ENCODE assay signal across 27 mouse cellular contexts in the genomic region with DNA sequence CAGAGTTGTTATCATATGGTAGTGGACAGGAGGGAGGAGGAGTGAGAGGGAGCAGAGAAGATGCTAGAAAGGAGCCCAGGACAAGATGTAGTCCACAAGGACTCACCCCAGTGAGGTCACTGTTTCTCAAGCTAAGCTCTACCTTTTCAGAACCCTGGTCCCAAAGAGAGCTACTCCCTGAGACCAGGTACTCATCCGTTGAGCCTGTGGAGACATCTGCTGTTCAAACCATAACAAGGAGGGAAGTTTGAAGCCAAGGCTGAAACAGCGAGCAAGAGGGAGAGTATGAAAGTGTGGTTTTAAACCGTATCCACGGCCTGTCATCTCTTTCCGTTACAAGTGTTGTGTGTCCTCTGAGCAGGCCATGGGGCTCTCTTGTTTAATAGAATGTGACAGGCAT. TPM values are rescaled to one million over a fixed set of nuclear protein-coding genes. Genes with fewer than 3 reads are reported as not detected.
DNase-seq lines count a peak whose midpoint lies in the region; ATAC-seq and TF ChIP-seq lines count a peak whose summit lies in the region.
"Had no signal": no experiment of that assay in that cellular context is flagged by ENCODE, and none has a peak within 500 bp of the region (broad histone marks: within the 10 kb centered on the region; RNA-seq: fewer than 3 reads in every experiment).

No protein-coding gene starts in this region.

- H3K9ac ChIP-seq in heart, embryonic 13.5 days: no peak overlapping the region
- no peak overlapping the region for H3K9ac ChIP-seq in intestine, postnatal 0 days (ENCODE audit: low read depth, low read length)
- no peak overlapping the region for H3K9ac ChIP-seq in intestine, embryonic 15.5 days
- no peak overlapping the region for H3K9ac ChIP-seq in lung, postnatal 0 days (replicated peaks; ENCODE audit: low read depth)
- no peak overlapping the region for H3K9ac ChIP-seq in stomach, postnatal 0 days (ENCODE audit: low read length)
- no peak overlapping the region for H3K9ac ChIP-seq in liver, embryonic 12.5 days
- H3K9ac ChIP-seq: embryonic facial prominence, embryonic 15.5 days; forebrain, embryonic 12.5 days; forebrain, postnatal 0 days; hindbrain, embryonic 15.5 days; liver, embryonic 15.5 days; midbrain, embryonic 13.5 days had no signal

- 0 out of 2 replicates have a peak, but pooled peaks cover 3% of the 10 kb centered on the region for H3K36me3 ChIP-seq in heart, embryonic 13.5 days
- H3K36me3 ChIP-seq in intestine, postnatal 0 days (ENCODE audit: control insufficient read depth, insufficient read depth): no peaks in the 10 kb centered on the region
- H3K36me3 ChIP-seq in intestine, embryonic 15.5 days: no peaks in the 10 kb centered on the region
- H3K36me3 ChIP-seq in lung, postnatal 0 days (ENCODE audit: insufficient read depth, low read length): no peaks in the 10 kb centered on the region
- no peaks in the 10 kb centered on the region for H3K36me3 ChIP-seq in stomach, postnatal 0 days (ENCODE audit: control insufficient read depth, insufficient read depth, low read length)
- H3K36me3 ChIP-seq in liver, embryonic 12.5 days: no peaks in the 10 kb centered on the region
- H3K36me3 ChIP-seq: embryonic facial prominence, embryonic 15.5 days; forebrain, embryonic 12.5 days; hindbrain, embryonic 15.5 days; liver, embryonic 15.5 days had no signal

- H3K27me3 ChIP-seq in heart, embryonic 13.5 days (replicated peaks): no peaks in the 10 kb centered on the region
- no peaks in the 10 kb centered on the region for H3K27me3 ChIP-seq in intestine, postnatal 0 days (replicated peaks; ENCODE audit: control insufficient read depth, insufficient read depth, low read length)
- no peaks in the 10 kb centered on the region for H3K27me3 ChIP-seq in intestine, embryonic 15.5 days (replicated peaks)
- H3K27me3 ChIP-seq in lung, postnatal 0 days (replicated peaks; ENCODE audit: insufficient read depth, low read length): no peaks in the 10 kb centered on the region
- H3K27me3 ChIP-seq in stomach, postnatal 0 days (ENCODE audit: control insufficient read depth, insufficient read depth, low read length): no peaks in the 10 kb centered on the region
- no peaks in the 10 kb centered on the region for H3K27me3 ChIP-seq in liver, embryonic 12.5 days (replicated peaks)
- H3K27me3 ChIP-seq: embryonic facial prominence, embryonic 15.5 days; forebrain, embryonic 12.5 days; hindbrain, embryonic 15.5 days; liver, embryonic 15.5 days; midbrain, embryonic 13.5 days had no signal

- 73% methylated on average over 5 of the region's 5 CpGs for WGBS in heart, embryonic 13.5 days
- WGBS in intestine, postnatal 0 days: 84% methylated on average over 5 of the region's 5 CpGs
- WGBS in intestine, embryonic 15.5 days: 82% methylated on average over 5 of the region's 5 CpGs
- 87% methylated on average over 5 of the region's 5 CpGs for WGBS in lung, postnatal 0 days
- 79% methylated on average over 5 of the region's 5 CpGs for WGBS in lung, adult 2 months
- 84% methylated on average over 5 of the region's 5 CpGs for WGBS in stomach, postnatal 0 days
- WGBS in liver, embryonic 12.5 days (ENCODE audit: insufficient replicate concordance): 76% methylated on average over 5 of the region's 5 CpGs

- no peak for TF ChIP-seq EP300 in lung, postnatal 0 days (IDR thresholded peaks at IDR 0.05)
- no peak for TF ChIP-seq EP300 in stomach, postnatal 0 days (optimal IDR thresholded peaks at IDR 0.05)

- H3K4me2 ChIP-seq in heart, embryonic 13.5 days: no peak overlapping the region
- H3K4me2 ChIP-seq in intestine, postnatal 0 days (replicated peaks; ENCODE audit: low read depth): no peak overlapping the region
- no peak overlapping the region for H3K4me2 ChIP-seq in intestine, embryonic 15.5 days (replicated peaks)
- no peak overlapping the region for H3K4me2 ChIP-seq in lung, postnatal 0 days (replicated peaks; ENCODE audit: low read depth, low read length)
- H3K4me2 ChIP-seq in stomach, postnatal 0 days (replicated peaks; ENCODE audit: low read depth): no peak overlapping the region
- no peak overlapping the region for H3K4me2 ChIP-seq in liver, embryonic 12.5 days
- H3K4me2 ChIP-seq: embryonic facial prominence, embryonic 15.5 days; forebrain, embryonic 12.5 days; hindbrain, embryonic 15.5 days; liver, embryonic 15.5 days; midbrain, embryonic 13.5 days had no signal

- TF ChIP-seq POLR2A in lung, adult 2 months (IDR thresholded peaks at IDR 0.05; ENCODE audit: borderline replicate concordance, extremely low read depth, low read depth, low read length): no peak

- no peak for ATAC-seq in heart, embryonic 13.5 days (ENCODE audit: extremely low read depth, insufficient number of reproducible peaks, low FRiP score, low TSS enrichment)
- no peak for ATAC-seq in intestine, postnatal 0 days
- no peak for ATAC-seq in intestine, embryonic 15.5 days
- ATAC-seq in lung, postnatal 0 days: no peak
- no peak for ATAC-seq in stomach, postnatal 0 days (ENCODE audit: low FRiP score, low TSS enrichment)
- no peak for ATAC-seq in liver, embryonic 12.5 days
- ATAC-seq: forebrain, postnatal 0 days; inflammation-experienced regulatory T-cells, adult 6 months; midbrain, embryonic 13.5 days had no signal

- H3K27ac ChIP-seq in heart, embryonic 13.5 days (replicated peaks): peak overlapping the region; percentile 36; the same call in 1 of the 2 replicates
- H3K27ac ChIP-seq in intestine, postnatal 0 days (ENCODE audit: low read depth, low read length): no peak overlapping the region
- no peak overlapping the region for H3K27ac ChIP-seq in intestine, embryonic 15.5 days
- peak overlapping the region; percentile 55; the same call in 1 of the 2 replicates for H3K27ac ChIP-seq in lung, postnatal 0 days (ENCODE audit: low read length)
- H3K27ac ChIP-seq in stomach, postnatal 0 days (replicated peaks): 0 out of 2 replicates have a peak overlapping the region, but pooled peaks have one; percentile 18
- no peak overlapping the region for H3K27ac ChIP-seq in liver, embryonic 12.5 days
- H3K27ac ChIP-seq: embryonic facial prominence, embryonic 10.5 days; embryonic facial prominence, embryonic 15.5 days; forebrain, embryonic 12.5 days; hindbrain, embryonic 10.5 days; hindbrain, embryonic 15.5 days; liver, embryonic 15.5 days; midbrain, embryonic 13.5 days had no signal

- no peaks in the 10 kb centered on the region for H3K9me3 ChIP-seq in heart, embryonic 13.5 days
- H3K9me3 ChIP-seq in intestine, postnatal 0 days (ENCODE audit: control insufficient read depth): no peaks in the 10 kb centered on the region
- 0 out of 2 replicates have a peak, but pooled peaks cover 4% of the 10 kb centered on the region for H3K9me3 ChIP-seq in intestine, embryonic 15.5 days
- no peaks in the 10 kb centered on the region for H3K9me3 ChIP-seq in lung, postnatal 0 days (ENCODE audit: low read length)
- H3K9me3 ChIP-seq in stomach, postnatal 0 days (ENCODE audit: control insufficient read depth, low read length): no peaks in the 10 kb centered on the region
- no peaks in the 10 kb centered on the region for H3K9me3 ChIP-seq in liver, embryonic 12.5 days (replicated peaks)
- H3K9me3 ChIP-seq: embryonic facial prominence, embryonic 15.5 days; hindbrain, embryonic 15.5 days; liver, embryonic 15.5 days; midbrain, embryonic 13.5 days had no signal

- no peak for DNase-seq in heart, adult 9 months (ENCODE audit: low spot score in 2 of 2)
- DNase-seq in lung, postnatal 0 days (ENCODE audit: low spot score): no peak
- no peak for DNase-seq in lung, adult 2 months
- DNase-seq in stomach, postnatal 0 days (ENCODE audit: low spot score): no peak
- DNase-seq: adrenal gland, postnatal 14 days; cerebellum, adult 11 months; cerebellum, postnatal 10 days; forebrain, postnatal 0 days; gastrocnemius, postnatal 14 days; heart, postnatal 10 days; kidney, adult 9 months; kidney, postnatal 10 days; liver; thymus, adult 18-20 months; thymus, postnatal 25 days had no signal

- H3K4me1 ChIP-seq in heart, embryonic 13.5 days: peaks cover 49% of the 10 kb centered on the region
- H3K4me1 ChIP-seq in intestine, postnatal 0 days (replicated peaks; ENCODE audit: control insufficient read depth, insufficient read depth, low read length): peaks cover 4% of the 10 kb centered on the region; the same call in 1 of the 2 replicates
- peaks cover 8% of the 10 kb centered on the region; the same call in 1 of the 2 replicates for H3K4me1 ChIP-seq in intestine, embryonic 15.5 days (replicated peaks)
- no peaks in the 10 kb centered on the region; the same call in 1 of the 2 replicates for H3K4me1 ChIP-seq in lung, postnatal 0 days (ENCODE audit: insufficient read depth, low read depth, low read length)
- no peaks in the 10 kb centered on the region for H3K4me1 ChIP-seq in lung, adult 2 months (ENCODE audit: control insufficient read depth, insufficient read depth, low read length)
- H3K4me1 ChIP-seq in stomach, postnatal 0 days (replicated peaks; ENCODE audit: control insufficient read depth, insufficient read depth): no peaks in the 10 kb centered on the region
- 0 out of 2 replicates have a peak, but pooled peaks cover 3% of the 10 kb centered on the region for H3K4me1 ChIP-seq in liver, embryonic 12.5 days
- H3K4me1 ChIP-seq: liver, embryonic 15.5 days had no signal

- TF ChIP-seq CTCF in intestine, postnatal 0 days (IDR thresholded peaks at IDR 0.05; ENCODE audit: low read depth): 0 out of 2 replicates have a peak, but pooled peaks have one; percentile 11
- no peak for TF ChIP-seq CTCF in lung, postnatal 0 days (IDR thresholded peaks at IDR 0.05)
- no peak for TF ChIP-seq CTCF in lung, adult 2 months (IDR thresholded peaks at IDR 0.05; ENCODE audit: insufficient read depth, low read length)
- TF ChIP-seq CTCF in stomach, postnatal 0 days (IDR thresholded peaks at IDR 0.05; ENCODE audit: low read depth): no peak

- H3K4me3 ChIP-seq in heart, embryonic 13.5 days: no peak overlapping the region
- H3K4me3 ChIP-seq in intestine, postnatal 0 days (ENCODE audit: low read depth, low read length): no peak overlapping the region
- H3K4me3 ChIP-seq in intestine, embryonic 15.5 days (replicated peaks): no peak overlapping the region
- H3K4me3 ChIP-seq in lung, postnatal 0 days (ENCODE audit: low read depth, low read length): no peak overlapping the region
- no peak overlapping the region for H3K4me3 ChIP-seq in lung, adult 2 months (replicated peaks; ENCODE audit: extremely low read depth, low read depth, low read length)
- no peak overlapping the region for H3K4me3 ChIP-seq in stomach, postnatal 0 days (ENCODE audit: low read depth, low read length)
- H3K4me3 ChIP-seq in liver, embryonic 12.5 days: no peak overlapping the region
- H3K4me3 ChIP-seq: embryonic facial prominence, embryonic 10.5 days; embryonic facial prominence, embryonic 15.5 days; forebrain, embryonic 12.5 days; hindbrain, embryonic 10.5 days; hindbrain, embryonic 15.5 days; liver, embryonic 15.5 days; midbrain, embryonic 13.5 days had no signal

RNA-seq across cellular contexts. Expression of a gene that starts 22.9 kb away (rescaled TPM):
- 29.5 and 33.3 TPM in 2 replicates for polyA plus RNA-seq in heart, embryonic 13.5 days (2015; fragmentation: Nextera tagmentation; extraction: Ambion mirVana)
- polyA plus RNA-seq in intestine, postnatal 0 days (2015; fragmentation: Nextera tagmentation; extraction: Ambion mirVana): 22.7 and 24.1 TPM in 2 replicates
- 37.6 and 41.5 TPM in 2 replicates for polyA plus RNA-seq in intestine, embryonic 15.5 days (2015; fragmentation: Nextera tagmentation; extraction: Ambion mirVana)
- polyA plus RNA-seq in lung, postnatal 0 days (2015; fragmentation: Nextera tagmentation; extraction: Ambion mirVana): 6.5 and 7.9 TPM in 2 replicates
- polyA plus RNA-seq in lung, adult 2 months (2012; rRNA removed): 7.2 and 8.6 TPM in 2 replicates
- polyA plus RNA-seq in stomach, postnatal 0 days (2015; fragmentation: Nextera tagmentation; extraction: Ambion mirVana): 19.1 TPM in 2 replicates
- 2.1 and 2.2 TPM in 2 replicates for polyA plus RNA-seq in liver, embryonic 12.5 days (2016; fragmentation: Nextera tagmentation; extraction: Ambion mirVana)

Comparison
In these comparisons a context has a peak if more than half of its experiments do, and no peak if none do; other contexts are left out.
1. H3K27ac ChIP-seq: peak in heart, embryonic 13.5 days (single experiment), lung, postnatal 0 days (single experiment) and stomach, postnatal 0 days (single experiment); none in intestine, postnatal 0 days (single experiment), intestine, embryonic 15.5 days (single experiment) and liver, embryonic 12.5 days (single experiment).